In genomic region chr7:84013656-84014055, GRCm38 (mm10) we compare ENCODE assay signal across 16 mouse cellular contexts.
DNase-seq lines count a peak whose midpoint lies in the region; ATAC-seq lines count a peak whose summit lies in the region.
"Had no signal": no experiment of that assay in that cellular context is flagged by ENCODE, and none has a peak within 500 bp of the region (broad histone marks: within the 10 kb centered on the region; RNA-seq: fewer than 3 reads in every experiment).

No protein-coding gene starts in this region.

- H3K27me3 ChIP-seq in lung, embryonic 16.5 days (ENCODE audit: control insufficient read depth, insufficient read depth, low read depth, low read length) = no peaks in the 10 kb centered on the region
- H3K27me3 ChIP-seq in hindbrain, embryonic 16.5 days (replicated peaks; ENCODE audit: control insufficient read depth, insufficient read depth, low read length) = no peaks in the 10 kb centered on the region
- H3K27me3 ChIP-seq: liver, embryonic 12.5 days had no signal

- H3K27ac ChIP-seq in lung, embryonic 16.5 days (ENCODE audit: low read length) = no peak overlapping the region
- H3K27ac ChIP-seq in hindbrain, embryonic 16.5 days (ENCODE audit: low read depth, low read length) = no peak overlapping the region
- H3K27ac ChIP-seq: heart, embryonic 13.5 days; kidney, postnatal 0 days; liver, embryonic 12.5 days had no signal

- no peak overlapping the region for H3K9ac ChIP-seq in lung, embryonic 16.5 days (ENCODE audit: low read length)
- H3K9ac ChIP-seq in hindbrain, embryonic 16.5 days (ENCODE audit: low read depth, low read length) = no peak overlapping the region
- H3K9ac ChIP-seq: forebrain, postnatal 0 days; heart, embryonic 13.5 days; liver, embryonic 12.5 days had no signal

- DNase-seq in cerebellum, postnatal 14 days = peak; percentile 60 to 61
- no peak for DNase-seq in cerebellum, adult 11 months
- peak; percentile 9 for DNase-seq in adipocyte (ENCODE audit: low spot score)
- DNase-seq in gastrocnemius, postnatal 14 days = peak; percentile 50
- DNase-seq in right cerebral cortex, adult 2 months (ENCODE audit: low spot score in 2 of 2) = no peak
- no peak for DNase-seq in layer of hippocampus, adult 9-10 months (ENCODE audit: low spot score)
- DNase-seq: B cell, adult 2 months; forebrain, postnatal 0 days had no signal

- ATAC-seq in lung, embryonic 16.5 days (ENCODE audit: low read depth) = peak; percentile 44; the same call in 1 of the 2 replicates
- ATAC-seq in hindbrain, embryonic 16.5 days = no peak
- ATAC-seq: forebrain, postnatal 0 days; inflammation-experienced regulatory T-cells, adult 6 months; liver, embryonic 12.5 days had no signal

- WGBS in lung, embryonic 16.5 days = 51% methylated on average over 4 of the region's 4 CpGs
- WGBS in hindbrain, embryonic 16.5 days = 69% methylated on average over 4 of the region's 4 CpGs

- H3K4me3 ChIP-seq in lung, embryonic 16.5 days (ENCODE audit: low read length) = no peak overlapping the region
- no peak overlapping the region for H3K4me3 ChIP-seq in hindbrain, embryonic 16.5 days (ENCODE audit: low read length)
- H3K4me3 ChIP-seq: erythroblast, embryonic 14.5 days; heart, embryonic 13.5 days; liver, embryonic 12.5 days had no signal

- H3K36me3 ChIP-seq in lung, embryonic 16.5 days (ENCODE audit: control insufficient read depth, insufficient read depth, low read length) = no peaks in the 10 kb centered on the region
- H3K36me3 ChIP-seq in hindbrain, embryonic 16.5 days (ENCODE audit: control insufficient read depth, insufficient read depth, low read length) = no peaks in the 10 kb centered on the region
- H3K36me3 ChIP-seq: heart, embryonic 13.5 days; liver, embryonic 12.5 days had no signal

- H3K4me2 ChIP-seq in lung, embryonic 16.5 days (ENCODE audit: low read depth, low read length) = no peak overlapping the region
- H3K4me2 ChIP-seq in hindbrain, embryonic 16.5 days (ENCODE audit: low read length) = no peak overlapping the region
- H3K4me2 ChIP-seq: heart, embryonic 13.5 days; liver, embryonic 12.5 days had no signal

- peaks cover 14% of the 10 kb centered on the region for H3K4me1 ChIP-seq in lung, embryonic 16.5 days (replicated peaks; ENCODE audit: control insufficient read depth, insufficient read depth, low read length)
- H3K4me1 ChIP-seq in hindbrain, embryonic 16.5 days (ENCODE audit: control insufficient read depth, insufficient read depth, low read depth, low read length) = peaks cover 3% of the 10 kb centered on the region
- H3K4me1 ChIP-seq: liver, embryonic 12.5 days had no signal

- H3K9me3 ChIP-seq in lung, embryonic 16.5 days (ENCODE audit: control insufficient read depth, low read length) = no peaks in the 10 kb centered on the region
- H3K9me3 ChIP-seq in hindbrain, embryonic 16.5 days (ENCODE audit: control insufficient read depth, low read length) = no peaks in the 10 kb centered on the region
- H3K9me3 ChIP-seq: heart, embryonic 13.5 days; liver, embryonic 12.5 days; megakaryocyte, embryonic 14.5 days had no signal

- intact Hi-C loops in gastrocnemius, postnatal 14 days (cut with DNase I; ENCODE audit: low total_unique reads) = no loop called here

Comparison
In these comparisons a context has a peak if more than half of its experiments do, and no peak if none do; other contexts are left out.
1. DNase-seq: peak in cerebellum, postnatal 14 days (2 of 2), adipocyte (single experiment) and gastrocnemius, postnatal 14 days (single experiment); none in cerebellum, adult 11 months (single experiment), right cerebral cortex, adult 2 months (0 of 2) and layer of hippocampus, adult 9-10 months (single experiment).